Mouse (Mus musculus): ENCODE measurements around the gene Fam71b. TPM values are rescaled to one million over a fixed set of nuclear protein-coding genes. Genes with fewer than 3 reads are reported as not detected.

Fam71b gene
- polyA plus RNA-seq, 1 experiment from 2014 or later, result not detected

GRCm38 (mm10) chr11:46365744-46366143 lies 30.6 kb upstream of the Fam71b start:
- no peaks in the 10 kb centered on the region for H3K4me1 ChIP-seq (ENCODE audit: control insufficient read depth, insufficient read depth, low read length)
- H3K9me3 ChIP-seq (replicated peaks; ENCODE audit: control insufficient read depth, low read length, poor library complexity, severe bottlenecking), result no peaks in the 10 kb centered on the region
- H3K4me2 ChIP-seq (ENCODE audit: low read length), result no peak overlapping the region
- no peak overlapping the region for H3K9ac ChIP-seq (ENCODE audit: low read depth, low read length)
- no peaks in the 10 kb centered on the region for H3K36me3 ChIP-seq (ENCODE audit: control insufficient read depth, insufficient read depth, low read length)
- ATAC-seq, result no peak
- H3K27ac ChIP-seq (ENCODE audit: low read length), result no peak overlapping the region
- H3K4me3 ChIP-seq (ENCODE audit: low read depth, low read length), result no peak overlapping the region
- no peaks in the 10 kb centered on the region for H3K27me3 ChIP-seq (ENCODE audit: control insufficient read depth, insufficient read depth, low read depth, low read length)
- 84% methylated on average over 5 of the region's 5 CpGs for WGBS

- no peak for ATAC-seq
- H3K27ac ChIP-seq (ENCODE audit: low read length), result no peak overlapping the region
- no peaks in the 10 kb centered on the region for H3K9me3 ChIP-seq (replicated peaks; ENCODE audit: control insufficient read depth, low read length, poor library complexity, severe bottlenecking)
- no peak overlapping the region for H3K4me3 ChIP-seq (ENCODE audit: low read depth, low read length)
- no peaks in the 10 kb centered on the region for H3K27me3 ChIP-seq (ENCODE audit: control insufficient read depth, insufficient read depth, low read depth, low read length)
- no peak overlapping the region for H3K9ac ChIP-seq (ENCODE audit: low read depth, low read length)
- no peaks in the 10 kb centered on the region for H3K4me1 ChIP-seq (ENCODE audit: control insufficient read depth, insufficient read depth, low read length)
- 82% methylated on average over 3 of the region's 3 CpGs for WGBS
- no peaks in the 10 kb centered on the region for H3K36me3 ChIP-seq (ENCODE audit: control insufficient read depth, insufficient read depth, low read length)
- H3K4me2 ChIP-seq (ENCODE audit: low read length), result no peak overlapping the region
Measured at GRCm38 (mm10) chr11:46366357-46366756, 30.0 kb upstream of the Fam71b start.

GRCm38 (mm10) chr11:46370457-46370856 lies 25.9 kb upstream of the Fam71b start:
- no peaks in the 10 kb centered on the region for H3K9me3 ChIP-seq (replicated peaks; ENCODE audit: control insufficient read depth, low read length, poor library complexity, severe bottlenecking)
- no peaks in the 10 kb centered on the region for H3K27me3 ChIP-seq (ENCODE audit: control insufficient read depth, insufficient read depth, low read depth, low read length)
- no peak overlapping the region for H3K9ac ChIP-seq (ENCODE audit: low read depth, low read length)
- 93% methylated on average over 4 of the region's 4 CpGs for WGBS
- H3K4me2 ChIP-seq (ENCODE audit: low read length), result no peak overlapping the region
- no peak for ATAC-seq
- no peaks in the 10 kb centered on the region for H3K4me1 ChIP-seq (ENCODE audit: control insufficient read depth, insufficient read depth, low read length)
- H3K27ac ChIP-seq (ENCODE audit: low read length), result no peak overlapping the region
- H3K36me3 ChIP-seq (ENCODE audit: control insufficient read depth, insufficient read depth, low read length), result no peaks in the 10 kb centered on the region
- H3K4me3 ChIP-seq (ENCODE audit: low read depth, low read length), result no peak overlapping the region

- H3K4me3 ChIP-seq (ENCODE audit: low read depth, low read length), result no peak overlapping the region
- WGBS, result 95% methylated on average over 8 of the region's 8 CpGs
- H3K4me1 ChIP-seq (ENCODE audit: control insufficient read depth, insufficient read depth, low read length), result no peaks in the 10 kb centered on the region
- no peaks in the 10 kb centered on the region for H3K9me3 ChIP-seq (replicated peaks; ENCODE audit: control insufficient read depth, low read length, poor library complexity, severe bottlenecking)
- no peak overlapping the region for H3K4me2 ChIP-seq (ENCODE audit: low read length)
- H3K27me3 ChIP-seq (ENCODE audit: control insufficient read depth, insufficient read depth, low read depth, low read length), result no peaks in the 10 kb centered on the region
- no peak for ATAC-seq
- H3K36me3 ChIP-seq (ENCODE audit: control insufficient read depth, insufficient read depth, low read length), result no peaks in the 10 kb centered on the region
- no peak overlapping the region for H3K9ac ChIP-seq (ENCODE audit: low read depth, low read length)
- H3K27ac ChIP-seq (ENCODE audit: low read length), result no peak overlapping the region
Measured at GRCm38 (mm10) chr11:46371250-46371649, 25.1 kb upstream of the Fam71b start.

- Histone ChIP-seq H3K4me1 (ENCODE audit: control insufficient read depth, insufficient read depth, low read length) (no peaks in the 10 kb centered on the region), H3K27ac (ENCODE audit: low read length) (no peak overlapping the region), H3K9me3 (replicated peaks; ENCODE audit: control insufficient read depth, low read length, poor library complexity, severe bottlenecking) (no peaks in the 10 kb centered on the region), H3K4me3 (ENCODE audit: low read depth, low read length) (no peak overlapping the region), H3K36me3 (ENCODE audit: control insufficient read depth, insufficient read depth, low read length) (no peaks in the 10 kb centered on the region), H3K9ac (ENCODE audit: low read depth, low read length) (no peak overlapping the region), H3K27me3 (ENCODE audit: control insufficient read depth, insufficient read depth, low read depth, low read length) (no peaks in the 10 kb centered on the region), H3K4me2 (ENCODE audit: low read length) (no peak overlapping the region)
- WGBS, result 90% methylated on average over 8 of the region's 8 CpGs
- no peak for ATAC-seq
Measured at GRCm38 (mm10) chr11:46372331-46372953, 23.9 kb upstream of the Fam71b start.

GRCm38 (mm10) chr11:46373071-46374030 lies 23.0 kb upstream of the Fam71b start:
- Histone ChIP-seq H3K4me3 (ENCODE audit: low read depth, low read length) (no peak overlapping the region), H3K9ac (ENCODE audit: low read depth, low read length) (no peak overlapping the region), H3K9me3 (replicated peaks; ENCODE audit: control insufficient read depth, low read length, poor library complexity, severe bottlenecking) (no peaks in the 10 kb centered on the region), H3K4me2 (ENCODE audit: low read length) (no peak overlapping the region), H3K36me3 (ENCODE audit: control insufficient read depth, insufficient read depth, low read length) (no peaks in the 10 kb centered on the region), H3K27me3 (ENCODE audit: control insufficient read depth, insufficient read depth, low read depth, low read length) (no peaks in the 10 kb centered on the region), H3K27ac (ENCODE audit: low read length) (no peak overlapping the region), H3K4me1 (ENCODE audit: control insufficient read depth, insufficient read depth, low read length) (no peaks in the 10 kb centered on the region)
- no peak for ATAC-seq
- 84% methylated on average over 13 of the region's 13 CpGs for WGBS

GRCm38 (mm10) chr11:46375015-46375414 lies 21.3 kb upstream of the Fam71b start:
- H3K4me2 ChIP-seq (ENCODE audit: low read length), result no peak overlapping the region
- no peak overlapping the region for H3K4me3 ChIP-seq (ENCODE audit: low read depth, low read length)
- no peaks in the 10 kb centered on the region for H3K27me3 ChIP-seq (ENCODE audit: control insufficient read depth, insufficient read depth, low read depth, low read length)
- H3K27ac ChIP-seq (ENCODE audit: low read length), result no peak overlapping the region
- 87% methylated on average over 8 of the region's 8 CpGs for WGBS
- H3K4me1 ChIP-seq (ENCODE audit: control insufficient read depth, insufficient read depth, low read length), result no peaks in the 10 kb centered on the region
- H3K9me3 ChIP-seq (replicated peaks; ENCODE audit: control insufficient read depth, low read length, poor library complexity, severe bottlenecking), result no peaks in the 10 kb centered on the region
- no peak overlapping the region for H3K9ac ChIP-seq (ENCODE audit: low read depth, low read length)
- no peak for ATAC-seq
- no peaks in the 10 kb centered on the region for H3K36me3 ChIP-seq (ENCODE audit: control insufficient read depth, insufficient read depth, low read length)

- H3K9ac ChIP-seq (ENCODE audit: low read depth, low read length), result no peak overlapping the region
- no peak for ATAC-seq
- H3K36me3 ChIP-seq (ENCODE audit: control insufficient read depth, insufficient read depth, low read length), result no peaks in the 10 kb centered on the region
- 88% methylated on average over 1 of the region's 1 CpGs for WGBS
- H3K27ac ChIP-seq (ENCODE audit: low read length), result no peak overlapping the region
- no peaks in the 10 kb centered on the region for H3K27me3 ChIP-seq (ENCODE audit: control insufficient read depth, insufficient read depth, low read depth, low read length)
- H3K9me3 ChIP-seq (replicated peaks; ENCODE audit: control insufficient read depth, low read length, poor library complexity, severe bottlenecking), result no peaks in the 10 kb centered on the region
- H3K4me3 ChIP-seq (ENCODE audit: low read depth, low read length), result no peak overlapping the region
- H3K4me1 ChIP-seq (ENCODE audit: control insufficient read depth, insufficient read depth, low read length), result no peaks in the 10 kb centered on the region
- H3K4me2 ChIP-seq (ENCODE audit: low read length), result no peak overlapping the region
Measured at GRCm38 (mm10) chr11:46377316-46377715, 19.0 kb upstream of the Fam71b start.

All from midbrain, embryonic 16.5 days (tissue).